Comparison of ENCODE assay signal across 28 mouse cellular contexts in the genomic region with DNA sequence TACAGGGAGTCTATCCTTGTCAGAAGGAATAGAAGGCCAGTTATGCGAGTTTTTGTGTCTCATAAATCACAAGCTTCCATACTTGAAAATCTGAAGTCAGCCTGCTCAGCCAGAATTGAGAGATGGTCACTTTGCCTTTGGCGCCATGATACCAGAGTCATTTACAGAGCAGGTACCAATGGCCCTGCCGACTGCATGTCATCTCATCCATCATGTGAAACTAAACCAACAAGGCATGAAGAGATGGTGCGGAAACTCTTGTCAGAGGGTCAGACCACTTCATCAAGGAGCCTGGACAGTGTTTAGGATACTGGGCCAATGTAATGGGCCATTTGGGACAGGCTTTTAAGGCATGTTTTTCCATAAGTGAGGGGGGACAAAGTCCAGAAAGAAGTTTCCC.
"Had no signal": no experiment of that assay in that cellular context is flagged by ENCODE, and none has a peak within 500 bp of the region (broad histone marks: within the 10 kb centered on the region; RNA-seq: fewer than 3 reads in every experiment).

No protein-coding gene starts in this region.

- H3K27me3 ChIP-seq: embryonic facial prominence, embryonic 12.5 days; embryonic facial prominence, embryonic 13.5 days; embryonic facial prominence, embryonic 15.5 days; forebrain, embryonic 12.5 days; forebrain, embryonic 13.5 days; forebrain, embryonic 15.5 days had no signal

- H3K4me1 ChIP-seq: embryonic facial prominence, embryonic 10.5 days; embryonic facial prominence, embryonic 12.5 days; embryonic facial prominence, embryonic 13.5 days; embryonic facial prominence, embryonic 15.5 days; forebrain, embryonic 10.5 days; forebrain, embryonic 12.5 days; forebrain, embryonic 13.5 days; forebrain, embryonic 15.5 days had no signal

- H3K9ac ChIP-seq: embryonic facial prominence, embryonic 12.5 days; embryonic facial prominence, embryonic 13.5 days; embryonic facial prominence, embryonic 15.5 days; forebrain, embryonic 12.5 days; forebrain, embryonic 13.5 days; forebrain, embryonic 15.5 days; forebrain, postnatal 0 days had no signal

- H3K4me3 ChIP-seq: embryonic facial prominence, embryonic 10.5 days; embryonic facial prominence, embryonic 12.5 days; embryonic facial prominence, embryonic 13.5 days; embryonic facial prominence, embryonic 15.5 days; erythroblast, embryonic 14.5 days; forebrain, embryonic 10.5 days; forebrain, embryonic 12.5 days; forebrain, embryonic 13.5 days; forebrain, embryonic 15.5 days; gastrocnemius, adult 2 months; heart, adult 2 months had no signal

- H3K36me3 ChIP-seq: embryonic facial prominence, embryonic 10.5 days; embryonic facial prominence, embryonic 12.5 days; embryonic facial prominence, embryonic 13.5 days; embryonic facial prominence, embryonic 15.5 days; forebrain, embryonic 10.5 days; forebrain, embryonic 12.5 days; forebrain, embryonic 15.5 days had no signal

- H3K9me3 ChIP-seq: embryonic facial prominence, embryonic 10.5 days; embryonic facial prominence, embryonic 12.5 days; embryonic facial prominence, embryonic 13.5 days; embryonic facial prominence, embryonic 15.5 days; forebrain, embryonic 10.5 days; forebrain, embryonic 12.5 days; forebrain, embryonic 13.5 days; forebrain, embryonic 15.5 days had no signal

- DNase-seq: cerebellum, adult 2 months; cerebellum, adult 8-10 months; cerebellum, adult 9-10 months; cerebellum, adult 9-11 months; cerebellum, postnatal 10 days; cerebellum, postnatal 14 days; cerebellum, postnatal 25 days; cerebellum, postnatal 36 days; embryo, embryonic 11 days; forebrain, postnatal 0 days; gastrocnemius, adult 2 months; gastrocnemius, postnatal 10 days; gastrocnemius, postnatal 14 days; gastrocnemius, postnatal 25 days; gastrocnemius, postnatal 36 days; heart, adult 18-20 months; heart, adult 2 months had no signal

- ATAC-seq: forebrain, embryonic 13.5 days; forebrain, embryonic 14.5 days; forebrain, embryonic 15.5 days; forebrain, embryonic 16.5 days; forebrain, postnatal 0 days had no signal

- H3K4me2 ChIP-seq: embryonic facial prominence, embryonic 12.5 days; embryonic facial prominence, embryonic 13.5 days; embryonic facial prominence, embryonic 15.5 days; forebrain, embryonic 12.5 days; forebrain, embryonic 13.5 days; forebrain, embryonic 15.5 days had no signal

- H3K27ac ChIP-seq: embryonic facial prominence, embryonic 10.5 days; embryonic facial prominence, embryonic 12.5 days; embryonic facial prominence, embryonic 13.5 days; embryonic facial prominence, embryonic 15.5 days; forebrain, embryonic 10.5 days; forebrain, embryonic 12.5 days; forebrain, embryonic 13.5 days; forebrain, embryonic 15.5 days; gastrocnemius, adult 2 months; heart, adult 2 months had no signal
